Mouse (Mus musculus) bone marrow macrophage, adult 2 months (primary cell): ENCODE measurements at regions not wholly inside any gene's neighbourhood (a gene's known extent, or its start where the extent isn't known, plus 50 kb on each side); places are given as distances from the start of the nearest gene placed in this dataset.
"Not testable (repeated sequence)": the region's sequence is repeated elsewhere in the genome, so short reads cannot be mapped to it uniquely, and the experiment has no call there.

Experiments
- H3K27ac ChIP-seq: 2 replicates; pipeline ENCODE4 v1.5.1; 2012; ENCODE audit warnings: low read depth, low read length; ENCODE audit not compliant: insufficient read depth
- H3K4me1 ChIP-seq: 2 replicates; pipeline ENCODE4 v1.6.1; 2012; ENCODE audit warnings: low read length; ENCODE audit not compliant: control insufficient read depth, insufficient read depth
- H3K4me3 ChIP-seq: 2 replicates; pipeline ENCODE4 v1.5.1; 2012; ENCODE audit warnings: mild to moderate bottlenecking, low read length, moderate library complexity; ENCODE audit not compliant: insufficient read depth
- CTCF ChIP-seq: IDR thresholded peaks from 2 replicates; pipeline ENCODE4 v1.5.1; 2012; ENCODE audit warnings: low read depth, mild to moderate bottlenecking, low read length, moderate library complexity
- POLR2A ChIP-seq: IDR thresholded peaks from 2 replicates; pipeline ENCODE4 v1.6.1; 2012; ENCODE audit warnings: mild to moderate bottlenecking, low read depth, low read length, borderline replicate concordance

- Histone ChIP-seq H3K27ac (no peak overlapping the region), H3K4me1 (peaks cover 2% of the 10 kb centered on the region; the same call in 1 of the 2 replicates), H3K4me3 (no peak overlapping the region)
- TF ChIP-seq CTCF (no peak), POLR2A (no peak)
These were observed 144.6 kb upstream of the Rbbp6 start for GRCm38 (mm10) chr7:122820587-122821535.

- H3K4me3 ChIP-seq: no peak overlapping the region
- H3K4me1 ChIP-seq: peaks cover 2% of the 10 kb centered on the region; the same call in 1 of the 2 replicates
- no peak for TF ChIP-seq POLR2A
- no peak for TF ChIP-seq CTCF
- H3K27ac ChIP-seq: no peak overlapping the region
These were observed 142.1 kb upstream of the Rbbp6 start for GRCm38 (mm10) chr7:122823429-122823828.

GRCm38 (mm10) chr7:122839091-122839490 lies 126.4 kb upstream of the Rbbp6 start:
- H3K4me3 ChIP-seq: no peak overlapping the region
- no peaks in the 10 kb centered on the region for H3K4me1 ChIP-seq
- TF ChIP-seq CTCF (no peak), POLR2A (no peak)
- no peak overlapping the region for H3K27ac ChIP-seq

GRCm38 (mm10) chr7:122844831-122845230 lies 120.7 kb upstream of the Rbbp6 start:
- no peak for TF ChIP-seq POLR2A
- no peak for TF ChIP-seq CTCF
- H3K4me1 ChIP-seq: no peaks in the 10 kb centered on the region
- H3K4me3 ChIP-seq: no peak overlapping the region
- no peak overlapping the region for H3K27ac ChIP-seq

GRCm38 (mm10) chr7:122847376-122847775 lies 118.1 kb upstream of the Rbbp6 start:
- TF ChIP-seq POLR2A: no peak
- no peak for TF ChIP-seq CTCF
- Histone ChIP-seq H3K4me1 (no peaks in the 10 kb centered on the region), H3K27ac (no peak overlapping the region), H3K4me3 (no peak overlapping the region)

DNA sequence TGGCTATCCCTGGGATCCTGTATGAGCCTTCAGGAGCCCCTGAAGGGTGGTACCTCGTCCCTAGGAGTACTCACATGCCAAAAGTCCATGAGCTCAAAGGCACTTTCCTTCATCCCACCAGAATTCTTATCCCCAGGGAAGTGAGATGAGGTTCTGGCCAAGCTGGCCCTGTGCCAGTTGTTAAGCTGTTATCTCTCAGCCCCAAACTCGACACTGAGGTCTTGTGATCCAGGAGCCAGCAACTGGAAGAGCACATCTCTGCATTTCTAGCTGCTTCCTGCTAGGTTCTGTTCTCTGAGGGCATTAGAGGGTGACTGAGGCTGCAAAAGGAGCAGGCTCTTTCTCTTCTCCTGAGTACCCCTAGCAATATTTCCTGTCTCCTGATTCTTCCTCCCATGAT lies 92.1 kb upstream of the Rbbp6 start:
- TF ChIP-seq POLR2A: no peak
- TF ChIP-seq CTCF: no peak
- H3K4me1 ChIP-seq: no peaks in the 10 kb centered on the region
- H3K4me3 ChIP-seq: no peak overlapping the region
- no peak overlapping the region for H3K27ac ChIP-seq

- Histone ChIP-seq H3K4me1 (no peaks in the 10 kb centered on the region), H3K4me3 (no peak overlapping the region), H3K27ac (no peak overlapping the region)
- no peak for TF ChIP-seq POLR2A
- no peak for TF ChIP-seq CTCF
These were observed 89.2 kb upstream of the Rbbp6 start for GRCm38 (mm10) chr7:122876286-122876685.

GRCm38 (mm10) chr7:122881890-122882500 lies 83.5 kb upstream of the Rbbp6 start:
- not testable (repeated sequence) for H3K27ac ChIP-seq, H3K4me3 ChIP-seq, H3K4me1 ChIP-seq

DNA sequence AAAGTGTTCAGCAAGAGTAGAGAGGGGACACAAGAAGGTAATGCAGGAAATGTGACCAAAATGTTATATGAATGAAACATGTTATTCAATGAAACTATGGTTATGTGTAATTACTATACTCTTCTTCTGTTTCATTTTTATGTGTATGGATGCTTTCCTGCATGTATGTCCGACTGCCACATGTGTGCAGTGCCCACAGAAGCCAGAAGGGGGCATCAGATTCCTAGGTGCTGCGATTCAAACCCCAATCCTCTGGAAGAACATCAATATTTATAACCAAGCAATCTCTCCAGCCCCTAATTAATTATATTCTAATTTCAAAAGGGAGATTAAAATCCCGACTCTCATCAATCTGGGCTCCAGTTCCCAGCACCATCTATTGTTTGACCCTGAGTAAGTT lies 78.7 kb upstream of the Rbbp6 start:
- Histone ChIP-seq H3K4me3 (no peak overlapping the region), H3K27ac (no peak overlapping the region), H3K4me1 (no peaks in the 10 kb centered on the region)
- TF ChIP-seq POLR2A (no peak), CTCF (peak; percentile 55)

- H3K4me3 ChIP-seq: no peak overlapping the region
- H3K27ac ChIP-seq: no peak overlapping the region
- peaks cover 3% of the 10 kb centered on the region; the same call in 1 of the 2 replicates for H3K4me1 ChIP-seq
- TF ChIP-seq CTCF (no peak), POLR2A (no peak)
These were observed 68.3 kb upstream of the Rbbp6 start for GRCm38 (mm10) chr7:122897148-122897547.
